Mouse (Mus musculus): ENCODE data around the gene Clpp. TPM values are rescaled to one million over a fixed set of nuclear protein-coding genes. Genes with fewer than 3 reads are reported as not detected.
A peak's percentile ranks its signal among the peaks of the same experiment; 100 is the strongest.

Clpp gene
- polyA plus RNA-seq, 1 experiment from 2014 or later, result 78.0 TPM

DNA sequence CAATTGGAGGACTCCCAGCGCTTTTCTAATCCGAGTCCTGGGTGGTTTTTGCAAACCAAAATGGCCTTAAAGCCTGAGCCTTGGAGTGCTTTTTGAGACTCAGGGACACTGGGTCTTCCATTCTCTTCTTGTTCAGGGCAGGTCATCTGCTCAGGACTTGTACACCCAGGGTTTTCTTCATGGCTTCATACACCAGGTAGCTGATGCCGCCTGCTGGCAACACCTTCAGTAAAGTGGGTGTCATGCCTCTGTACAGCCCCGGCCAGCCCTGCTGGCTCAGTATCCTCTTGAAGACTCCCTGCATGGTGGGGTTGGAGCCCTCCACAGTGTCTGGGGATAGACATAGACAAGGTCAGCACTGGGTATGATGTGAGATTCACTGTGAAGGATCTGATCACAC, 42.7 kb downstream of the Clpp start:
- H3K4me1 ChIP-seq (replicated peaks; ENCODE audit: control insufficient read depth, insufficient read depth, low read length), result peaks cover 3% of the 10 kb centered on the region; the same call in 1 of the 2 replicates
- no peaks in the 10 kb centered on the region for H3K9me3 ChIP-seq (ENCODE audit: control insufficient read depth)
- H3K36me3 ChIP-seq (ENCODE audit: control insufficient read depth, insufficient read depth), result peaks cover 9% of the 10 kb centered on the region
- H3K4me3 ChIP-seq (ENCODE audit: low read depth, low read length), result no peak overlapping the region
- no peak for ATAC-seq
- H3K4me2 ChIP-seq (replicated peaks; ENCODE audit: low read depth), result no peak overlapping the region
- no peak for TF ChIP-seq CTCF (IDR thresholded peaks at IDR 0.05; ENCODE audit: low read depth)
- 0 out of 2 replicates have a peak overlapping the region, but pooled peaks have one; percentile 8 for H3K9ac ChIP-seq (ENCODE audit: low read depth, low read length)
- no peak overlapping the region for H3K27ac ChIP-seq (ENCODE audit: low read depth, low read length)
- 87% methylated on average over 4 of the region's 4 CpGs for WGBS
- H3K27me3 ChIP-seq (replicated peaks; ENCODE audit: control insufficient read depth, insufficient read depth, low read length), result no peaks in the 10 kb centered on the region

DNA sequence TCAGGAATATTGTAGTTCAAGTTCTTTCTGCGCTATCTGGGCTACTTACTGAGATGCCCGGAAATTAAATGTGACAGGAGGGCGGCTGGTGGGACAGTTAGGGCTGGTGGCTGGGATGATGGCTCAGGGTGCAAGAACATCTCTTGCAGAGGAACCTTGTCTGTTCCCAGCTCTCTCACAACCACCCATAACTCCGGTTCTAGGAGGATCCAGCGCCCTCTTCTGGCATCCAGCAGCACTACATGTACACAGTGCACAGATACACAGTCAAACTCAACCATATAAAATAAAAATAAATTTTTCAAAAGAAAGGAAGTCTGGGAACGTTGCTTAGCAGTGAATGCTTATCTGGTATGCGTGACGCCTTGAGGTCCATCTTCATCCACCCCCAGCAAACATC, 48.9 kb downstream of the Clpp start:
- Histone ChIP-seq H3K4me1 (replicated peaks; ENCODE audit: control insufficient read depth, insufficient read depth, low read length) (no peaks in the 10 kb centered on the region), H3K36me3 (ENCODE audit: control insufficient read depth, insufficient read depth) (no peaks in the 10 kb centered on the region), H3K4me2 (replicated peaks; ENCODE audit: low read depth) (no peak overlapping the region), H3K9me3 (ENCODE audit: control insufficient read depth) (no peaks in the 10 kb centered on the region), H3K4me3 (ENCODE audit: low read depth, low read length) (no peak overlapping the region), H3K27me3 (replicated peaks; ENCODE audit: control insufficient read depth, insufficient read depth, low read length) (no peaks in the 10 kb centered on the region), H3K27ac (ENCODE audit: low read depth, low read length) (no peak overlapping the region), H3K9ac (ENCODE audit: low read depth, low read length) (no peak overlapping the region)
- peak; percentile 50 for TF ChIP-seq CTCF (IDR thresholded peaks at IDR 0.05; ENCODE audit: low read depth)
- ATAC-seq, result no peak
- WGBS, result 36% methylated on average over 8 of the region's 8 CpGs

DNA sequence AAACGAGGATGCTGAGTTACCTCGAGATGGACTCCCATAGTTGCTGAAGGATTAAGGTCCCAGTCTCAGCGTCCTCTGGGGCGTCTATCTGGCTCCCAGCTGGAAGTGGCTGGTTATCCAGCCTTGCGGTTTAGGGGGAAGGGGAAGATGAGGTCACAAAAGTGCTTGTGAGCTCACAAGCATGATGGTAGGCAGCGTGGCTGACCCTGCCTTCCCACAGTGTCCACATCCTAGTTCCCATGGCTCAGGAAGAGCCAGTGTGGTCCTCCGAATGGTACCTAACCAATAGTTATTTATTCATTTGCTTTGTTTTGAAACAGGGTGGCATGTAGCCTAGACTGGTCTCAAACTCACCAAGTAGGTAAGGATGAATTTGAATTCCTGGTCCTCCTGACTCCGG, 51.4 kb downstream of the Clpp start, which contains the start of gene Slc25a41:
Gene Slc25a41 (minus strand): TSS at position 101 of the 400 bp plus-strand sequence.
- 69% methylated on average over 8 of the region's 8 CpGs for WGBS

More for the DNA sequence above, 51.4 kb downstream of the Clpp start, which contains the start of gene Slc25a41:
- no peak within 1 kb of the TSS for H3K4me3 ChIP-seq (ENCODE audit: low read depth, low read length)
- H3K9ac ChIP-seq (ENCODE audit: low read depth, low read length), result no peak within 1 kb of the TSS
- no peak for ATAC-seq
- H3K9me3 ChIP-seq (ENCODE audit: control insufficient read depth), result no peaks in the 10 kb centered on the region
- no peak within 1 kb of the TSS for H3K4me2 ChIP-seq (replicated peaks; ENCODE audit: low read depth)
- no peaks in the 10 kb centered on the region for H3K4me1 ChIP-seq (replicated peaks; ENCODE audit: control insufficient read depth, insufficient read depth, low read length)
- H3K36me3 ChIP-seq (ENCODE audit: control insufficient read depth, insufficient read depth), result peaks cover 6% of the 10 kb centered on the region; the same call in 1 of the 2 replicates
- no peak for TF ChIP-seq CTCF (IDR thresholded peaks at IDR 0.05; ENCODE audit: low read depth)
- H3K27ac ChIP-seq (ENCODE audit: low read depth, low read length), result no peak within 1 kb of the TSS
- no peaks in the 10 kb centered on the region for H3K27me3 ChIP-seq (replicated peaks; ENCODE audit: control insufficient read depth, insufficient read depth, low read length)

Other genes with a start within 250 kb of the Clpp start
- gene Nrtn, start 232.8 kb upstream of the Clpp start, polyA plus RNA-seq (2015; fragmentation: Nextera tagmentation; extraction: Ambion mirVana), result 20.6 and 21.0 TPM in 2 replicates
- gene Dus3l, start 225.5 kb upstream of the Clpp start, polyA plus RNA-seq (2015; fragmentation: Nextera tagmentation; extraction: Ambion mirVana), result 16.1 and 16.6 TPM in 2 replicates
- 0.25 and 0.51 TPM in 2 replicates for gene Prr22, start 220.1 kb upstream of the Clpp start, polyA plus RNA-seq (2015; fragmentation: Nextera tagmentation; extraction: Ambion mirVana)
- 1.4 and 1.6 TPM in 2 replicates for gene Rfx2, start 159.3 kb upstream of the Clpp start, polyA plus RNA-seq (2015; fragmentation: Nextera tagmentation; extraction: Ambion mirVana)
- not detected in 2 replicates for gene Acsbg2, start 115.9 kb upstream of the Clpp start, polyA plus RNA-seq (2015; fragmentation: Nextera tagmentation; extraction: Ambion mirVana)
- 0.23 and 0.30 TPM in 2 replicates for gene 1700061G19Rik, start 114.8 kb upstream of the Clpp start, polyA plus RNA-seq (2015; fragmentation: Nextera tagmentation; extraction: Ambion mirVana)
- 10.5 and 11.9 TPM in 2 replicates for gene Mllt1, start 54.9 kb upstream of the Clpp start, polyA plus RNA-seq (2015; fragmentation: Nextera tagmentation; extraction: Ambion mirVana)
- 0.44 and 0.65 TPM in 2 replicates for gene Acer1, start 8.2 kb upstream of the Clpp start, polyA plus RNA-seq (2015; fragmentation: Nextera tagmentation; extraction: Ambion mirVana)
- gene Alkbh7, start 7.0 kb downstream of the Clpp start, polyA plus RNA-seq (2015; fragmentation: Nextera tagmentation; extraction: Ambion mirVana), result 25.7 and 28.7 TPM in 2 replicates
- gene Pspn, start 9.7 kb downstream of the Clpp start, polyA plus RNA-seq (2015; fragmentation: Nextera tagmentation; extraction: Ambion mirVana), result not detected in 2 replicates
- gene Gtf2f1, start 21.0 kb downstream of the Clpp start, polyA plus RNA-seq (2015; fragmentation: Nextera tagmentation; extraction: Ambion mirVana), result 43.3 and 43.5 TPM in 2 replicates
- gene Gm17949, start 21.2 kb downstream of the Clpp start, polyA plus RNA-seq (2015; fragmentation: Nextera tagmentation; extraction: Ambion mirVana), result 0.22 and 0.25 TPM in 2 replicates
- gene Khsrp, start 41.2 kb downstream of the Clpp start, polyA plus RNA-seq (2015; fragmentation: Nextera tagmentation; extraction: Ambion mirVana), result 18.8 and 19.9 TPM in 2 replicates
- gene Slc25a41, start 51.3 kb downstream of the Clpp start, polyA plus RNA-seq (2015; fragmentation: Nextera tagmentation; extraction: Ambion mirVana), result not detected in 2 replicates
- 121 and 130 TPM in 2 replicates for gene Crb3, start 68.8 kb downstream of the Clpp start, polyA plus RNA-seq (2015; fragmentation: Nextera tagmentation; extraction: Ambion mirVana)
- 4.8 and 5.1 TPM in 2 replicates for gene Slc25a23, start 69.6 kb downstream of the Clpp start, polyA plus RNA-seq (2015; fragmentation: Nextera tagmentation; extraction: Ambion mirVana)
- 5.2 and 5.3 TPM in 2 replicates for gene Dennd1c, start 88.2 kb downstream of the Clpp start, polyA plus RNA-seq (2015; fragmentation: Nextera tagmentation; extraction: Ambion mirVana)
- gene Tubb4a, start 97.5 kb downstream of the Clpp start, polyA plus RNA-seq (2015; fragmentation: Nextera tagmentation; extraction: Ambion mirVana), result 12.6 and 14.6 TPM in 2 replicates
- 1.2 and 1.6 TPM in 2 replicates for gene Tnfsf9, start 115.0 kb downstream of the Clpp start, polyA plus RNA-seq (2015; fragmentation: Nextera tagmentation; extraction: Ambion mirVana)
- not detected in 2 replicates for gene Cd70, start 159.5 kb downstream of the Clpp start, polyA plus RNA-seq (2015; fragmentation: Nextera tagmentation; extraction: Ambion mirVana)
- 0.10 and 0.12 TPM in 2 replicates for gene Tnfsf14, start 203.9 kb downstream of the Clpp start, polyA plus RNA-seq (2015; fragmentation: Nextera tagmentation; extraction: Ambion mirVana)
- gene C3, start 237.8 kb downstream of the Clpp start, polyA plus RNA-seq (2015; fragmentation: Nextera tagmentation; extraction: Ambion mirVana), result 19.5 TPM in 2 replicates